Mouse (Mus musculus): Measurements from ENCODE around the gene Foxo1. TPM values are rescaled to one million over a fixed set of nuclear protein-coding genes. Genes with fewer than 3 reads are reported as not detected.

The Foxo1 gene
- polyA plus RNA-seq, 1 experiment from 2014 or later = 5.8 TPM

DNA sequence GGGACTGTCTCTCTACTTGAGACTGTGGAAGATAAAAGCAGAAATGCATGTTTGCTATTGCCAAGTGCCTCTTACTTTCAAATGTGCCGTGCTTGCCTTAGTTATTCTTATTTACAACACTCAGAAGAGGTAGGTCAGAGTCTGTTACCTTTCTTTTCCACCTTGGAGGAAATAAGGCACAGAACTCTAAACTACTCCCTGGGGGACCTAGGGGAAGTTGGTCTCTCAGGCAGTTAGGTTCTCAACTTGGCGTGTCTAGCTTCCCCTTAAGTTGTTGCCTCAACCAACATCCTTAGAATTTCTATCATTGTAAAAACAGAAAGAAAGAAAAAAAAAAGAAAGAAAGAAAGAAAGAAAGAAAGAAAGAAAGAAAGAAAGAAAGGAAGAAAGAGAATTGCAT lies 124.4 kb downstream of the Foxo1 start:
- no peak overlapping the region for H3K27ac ChIP-seq (replicated peaks; ENCODE audit: low read depth, low read length)
- WGBS = 75% methylated on average over 2 of the region's 2 CpGs

GRCm38 (mm10) chr3:52393171-52393570 lies 125.0 kb downstream of the Foxo1 start:
- Histone ChIP-seq H3K9ac (replicated peaks; ENCODE audit: low read length) (no peak overlapping the region), H3K27me3 (ENCODE audit: control insufficient read depth, insufficient read depth, low read length) (no peaks in the 10 kb centered on the region), H3K9me3 (replicated peaks; ENCODE audit: control insufficient read depth, low read length) (no peaks in the 10 kb centered on the region), H3K4me1 (ENCODE audit: control insufficient read depth, insufficient read depth, low read length) (no peaks in the 10 kb centered on the region), H3K36me3 (replicated peaks; ENCODE audit: control insufficient read depth, insufficient read depth, low read depth, low read length) (no peaks in the 10 kb centered on the region), H3K4me3 (ENCODE audit: low read depth, low read length) (no peak overlapping the region), H3K27ac (replicated peaks; ENCODE audit: low read depth, low read length) (no peak overlapping the region), H3K4me2 (ENCODE audit: low read depth, low read length) (no peak overlapping the region)
- ATAC-seq (replicated peaks; ENCODE audit: insufficient number of reproducible peaks, low FRiP score, low TSS enrichment, low read depth) (no peak), DNase-seq (ENCODE audit: low spot score) (no peak)
- 65% methylated on average over 10 of the region's 10 CpGs for WGBS

More for the DNA sequence above, 124.4 kb downstream of the Foxo1 start:
- H3K9ac ChIP-seq (replicated peaks; ENCODE audit: low read length) = no peak overlapping the region
- no peak for ATAC-seq (replicated peaks; ENCODE audit: insufficient number of reproducible peaks, low FRiP score, low TSS enrichment, low read depth)
- H3K36me3 ChIP-seq (replicated peaks; ENCODE audit: control insufficient read depth, insufficient read depth, low read depth, low read length) = no peaks in the 10 kb centered on the region
- no peaks in the 10 kb centered on the region for H3K9me3 ChIP-seq (replicated peaks; ENCODE audit: control insufficient read depth, low read length)
- no peak for DNase-seq (ENCODE audit: low spot score)
- H3K4me3 ChIP-seq (ENCODE audit: low read depth, low read length) = no peak overlapping the region
- no peaks in the 10 kb centered on the region for H3K27me3 ChIP-seq (ENCODE audit: control insufficient read depth, insufficient read depth, low read length)
- H3K4me1 ChIP-seq (ENCODE audit: control insufficient read depth, insufficient read depth, low read length) = no peaks in the 10 kb centered on the region
- no peak overlapping the region for H3K4me2 ChIP-seq (ENCODE audit: low read depth, low read length)

DNA sequence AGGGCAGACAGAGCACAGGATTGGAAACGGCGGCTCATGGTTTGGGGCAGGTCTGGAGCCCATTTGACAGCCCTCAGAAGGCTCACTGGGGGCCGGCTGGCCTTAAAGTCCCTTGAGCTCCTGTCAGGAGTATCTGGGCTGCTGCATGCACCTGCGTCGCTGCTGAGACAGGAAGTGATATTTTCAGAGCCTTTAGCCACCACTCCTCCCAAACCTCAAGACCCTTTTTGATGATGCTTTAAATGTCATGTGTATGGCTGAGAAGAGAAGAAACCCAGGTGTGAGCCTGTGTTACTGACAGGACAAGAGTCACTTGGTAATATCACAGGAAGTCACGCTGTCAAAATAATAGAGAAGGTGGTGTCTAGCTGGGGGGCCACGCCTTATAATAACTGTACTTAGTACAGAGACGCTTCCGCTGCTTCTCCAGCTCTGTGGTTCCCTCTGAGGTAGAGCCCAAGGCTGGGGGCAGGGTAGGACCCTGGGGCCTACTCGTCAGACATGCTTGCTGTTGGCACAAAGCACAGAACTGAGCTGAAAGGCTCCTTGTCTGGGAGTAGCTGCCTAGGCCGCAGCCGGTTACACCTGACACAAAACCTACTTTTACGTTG lies 128.1 kb downstream of the Foxo1 start:
- no peak overlapping the region for H3K9ac ChIP-seq (replicated peaks; ENCODE audit: low read length)
- no peaks in the 10 kb centered on the region; the same call in 1 of the 2 replicates for H3K27me3 ChIP-seq (ENCODE audit: control insufficient read depth, insufficient read depth, low read length)
- no peaks in the 10 kb centered on the region for H3K9me3 ChIP-seq (replicated peaks; ENCODE audit: control insufficient read depth, low read length)
- H3K4me3 ChIP-seq (ENCODE audit: low read depth, low read length) = no peak overlapping the region
- DNase-seq (ENCODE audit: low spot score) (no peak), ATAC-seq (replicated peaks; ENCODE audit: insufficient number of reproducible peaks, low FRiP score, low TSS enrichment, low read depth) (no peak)
- H3K36me3 ChIP-seq (replicated peaks; ENCODE audit: control insufficient read depth, insufficient read depth, low read depth, low read length) = no peaks in the 10 kb centered on the region
- no peak overlapping the region for H3K4me2 ChIP-seq (ENCODE audit: low read depth, low read length)
- 82% methylated on average over 13 of the region's 13 CpGs for WGBS
- H3K4me1 ChIP-seq (ENCODE audit: control insufficient read depth, insufficient read depth, low read length) = peaks cover 2% of the 10 kb centered on the region; the same call in 1 of the 2 replicates
- H3K27ac ChIP-seq (replicated peaks; ENCODE audit: low read depth, low read length) = no peak overlapping the region

DNA sequence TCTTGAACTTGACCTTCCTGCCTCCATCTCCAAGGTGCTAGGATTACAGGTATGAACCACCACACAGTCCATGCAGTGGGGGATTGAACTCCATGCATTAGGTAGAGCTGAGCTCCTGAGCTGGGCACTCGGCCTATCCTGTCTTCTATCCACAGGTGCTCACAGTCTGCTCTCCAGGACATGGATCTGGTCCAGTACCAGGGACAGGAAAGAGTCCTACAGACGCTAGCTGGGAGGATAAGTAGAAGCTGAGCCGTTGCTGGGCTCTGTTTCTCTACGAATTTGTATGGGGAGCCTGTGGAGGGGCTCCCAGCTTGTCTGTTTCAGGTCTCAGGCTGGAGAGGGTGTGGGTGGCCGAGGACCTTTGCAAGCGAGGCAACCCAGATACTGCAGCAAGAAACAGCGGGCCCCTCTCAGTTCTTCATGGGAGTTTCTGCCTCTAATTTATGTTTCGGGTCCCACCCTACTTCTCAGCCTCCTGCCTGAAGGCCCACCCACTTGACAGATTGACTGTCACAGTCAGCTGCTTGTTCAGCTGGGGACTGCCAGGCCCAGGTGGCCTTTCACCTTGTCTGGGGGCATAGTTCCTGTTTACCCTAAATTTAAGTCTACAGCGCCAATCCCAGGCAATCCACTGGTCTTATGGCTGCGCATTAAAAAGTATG lies 128.9 kb downstream of the Foxo1 start:
- 73% methylated on average over 10 of the region's 10 CpGs for WGBS

GRCm38 (mm10) chr3:52397961-52398360 lies 129.8 kb downstream of the Foxo1 start:
- no peak overlapping the region for H3K27ac ChIP-seq (replicated peaks; ENCODE audit: low read depth, low read length)
- no peak overlapping the region for H3K4me2 ChIP-seq (ENCODE audit: low read depth, low read length)
- H3K9ac ChIP-seq (replicated peaks; ENCODE audit: low read length) = no peak overlapping the region
- no peak overlapping the region for H3K4me3 ChIP-seq (ENCODE audit: low read depth, low read length)
- H3K27me3 ChIP-seq (ENCODE audit: control insufficient read depth, insufficient read depth, low read length) = no peaks in the 10 kb centered on the region; the same call in 1 of the 2 replicates
- H3K4me1 ChIP-seq (ENCODE audit: control insufficient read depth, insufficient read depth, low read length) = peaks cover 7% of the 10 kb centered on the region
- H3K36me3 ChIP-seq (replicated peaks; ENCODE audit: control insufficient read depth, insufficient read depth, low read depth, low read length) = no peaks in the 10 kb centered on the region
- no peaks in the 10 kb centered on the region for H3K9me3 ChIP-seq (replicated peaks; ENCODE audit: control insufficient read depth, low read length)
- DNase-seq (ENCODE audit: low spot score) = no peak
- 77% methylated on average over 8 of the region's 8 CpGs for WGBS
- no peak for ATAC-seq (replicated peaks; ENCODE audit: insufficient number of reproducible peaks, low FRiP score, low TSS enrichment, low read depth)

More for the DNA sequence above, 128.9 kb downstream of the Foxo1 start:
- Histone ChIP-seq H3K27me3 (ENCODE audit: control insufficient read depth, insufficient read depth, low read length) (no peaks in the 10 kb centered on the region; the same call in 1 of the 2 replicates), H3K9ac (replicated peaks; ENCODE audit: low read length) (no peak overlapping the region), H3K4me3 (ENCODE audit: low read depth, low read length) (no peak overlapping the region), H3K9me3 (replicated peaks; ENCODE audit: control insufficient read depth, low read length) (no peaks in the 10 kb centered on the region), H3K4me2 (ENCODE audit: low read depth, low read length) (no peak overlapping the region), H3K27ac (replicated peaks; ENCODE audit: low read depth, low read length) (no peak overlapping the region), H3K36me3 (replicated peaks; ENCODE audit: control insufficient read depth, insufficient read depth, low read depth, low read length) (no peaks in the 10 kb centered on the region), H3K4me1 (ENCODE audit: control insufficient read depth, insufficient read depth, low read length) (peaks cover 7% of the 10 kb centered on the region)
- DNase-seq (ENCODE audit: low spot score) = no peak
- no peak for ATAC-seq (replicated peaks; ENCODE audit: insufficient number of reproducible peaks, low FRiP score, low TSS enrichment, low read depth)

DNA sequence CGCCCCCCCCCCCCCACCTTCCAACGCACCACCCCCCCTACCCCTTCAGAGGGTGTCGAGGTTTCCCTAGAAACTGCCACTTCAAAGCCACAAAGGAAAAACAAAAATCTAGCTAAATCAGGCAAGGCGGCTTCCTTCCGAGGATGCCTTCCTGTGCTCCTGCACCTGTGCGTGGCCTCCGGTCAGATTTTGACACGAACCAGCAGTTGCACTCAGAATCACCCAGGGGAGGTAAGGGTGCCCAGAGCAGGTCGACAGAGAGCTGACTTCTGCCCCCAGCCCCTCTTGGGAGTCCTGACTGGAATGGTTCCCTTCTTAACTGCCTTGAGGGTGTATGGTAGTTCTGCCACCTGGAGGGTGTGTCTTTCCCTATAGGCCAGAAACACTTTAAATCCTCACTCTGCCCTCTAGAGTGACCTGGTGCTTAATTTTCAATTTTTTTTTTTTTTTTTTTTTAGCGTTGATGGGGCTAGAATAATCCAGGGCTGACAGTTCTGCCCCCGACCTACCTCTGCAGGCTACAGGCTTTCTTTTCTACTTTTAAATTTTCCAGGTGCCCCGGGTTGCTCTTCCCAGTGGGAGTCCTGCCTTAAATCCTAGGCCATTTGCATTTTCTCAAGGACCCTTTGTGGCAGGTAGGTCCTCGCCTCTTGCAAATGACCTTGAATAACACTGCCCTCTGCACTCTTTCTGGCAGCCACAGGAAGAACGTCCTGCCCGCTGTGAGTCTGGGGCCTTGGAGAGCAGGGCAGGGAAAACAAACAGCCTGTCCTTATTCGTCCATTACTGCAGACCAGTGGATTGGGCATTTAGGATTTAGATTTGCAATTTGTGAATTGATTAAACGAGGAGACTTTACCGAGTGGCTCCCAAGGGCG lies 132.4 kb downstream of the Foxo1 start:
- Histone ChIP-seq H3K4me2 (ENCODE audit: low read depth, low read length) (peak overlapping the region; percentile 65), H3K4me3 (ENCODE audit: low read depth, low read length) (no peak overlapping the region), H3K9ac (replicated peaks; ENCODE audit: low read length) (no peak overlapping the region; the same call in 1 of the 2 replicates), H3K4me1 (ENCODE audit: control insufficient read depth, insufficient read depth, low read length) (peaks cover 7% of the 10 kb centered on the region), H3K27me3 (ENCODE audit: control insufficient read depth, insufficient read depth, low read length) (no peaks in the 10 kb centered on the region; the same call in 1 of the 2 replicates), H3K36me3 (replicated peaks; ENCODE audit: control insufficient read depth, insufficient read depth, low read depth, low read length) (no peaks in the 10 kb centered on the region), H3K9me3 (replicated peaks; ENCODE audit: control insufficient read depth, low read length) (no peaks in the 10 kb centered on the region), H3K27ac (replicated peaks; ENCODE audit: low read depth, low read length) (no peak overlapping the region)
- WGBS = 7% methylated on average over 19 of the region's 19 CpGs
- ATAC-seq (replicated peaks; ENCODE audit: insufficient number of reproducible peaks, low FRiP score, low TSS enrichment, low read depth) = no peak
- DNase-seq (ENCODE audit: low spot score) = peak; percentile 33

- DNase-seq (ENCODE audit: low spot score) (peak; percentile 48), ATAC-seq (replicated peaks; ENCODE audit: insufficient number of reproducible peaks, low FRiP score, low TSS enrichment, low read depth) (peak; percentile 64)
- Histone ChIP-seq H3K9ac (replicated peaks; ENCODE audit: low read length) (peak overlapping the region; percentile 52), H3K9me3 (replicated peaks; ENCODE audit: control insufficient read depth, low read length) (no peaks in the 10 kb centered on the region), H3K36me3 (replicated peaks; ENCODE audit: control insufficient read depth, insufficient read depth, low read depth, low read length) (no peaks in the 10 kb centered on the region), H3K4me3 (ENCODE audit: low read depth, low read length) (peak overlapping the region; percentile 26), H3K27me3 (ENCODE audit: control insufficient read depth, insufficient read depth, low read length) (no peaks in the 10 kb centered on the region; the same call in 1 of the 2 replicates), H3K27ac (replicated peaks; ENCODE audit: low read depth, low read length) (no peak overlapping the region), H3K4me1 (ENCODE audit: control insufficient read depth, insufficient read depth, low read length) (peaks cover 7% of the 10 kb centered on the region), H3K4me2 (ENCODE audit: low read depth, low read length) (peak overlapping the region; percentile 65)
- 2% methylated on average over 26 of the region's 26 CpGs for WGBS
Observed at GRCm38 (mm10) chr3:52401162-52401928, 133.2 kb downstream of the Foxo1 start.
